Mouse (Mus musculus): ENCODE measurements around the gene Gm45808. TPM values are rescaled to one million over a fixed set of nuclear protein-coding genes. Genes with fewer than 3 reads are reported as not detected.

The Gm45808 gene
- total RNA-seq, 2 experiments from 2014 or later = 0.57 to 0.62 TPM

GRCm38 (mm10) chr7:45455932-45456696, 30.5 kb downstream of the Gm45808 start:
- no peak for DNase-seq (ENCODE audit: low spot score in 2 of 2)

GRCm38 (mm10) chr7:45454971-45455370, 31.6 kb downstream of the Gm45808 start:
- DNase-seq (ENCODE audit: low spot score in 2 of 2) = no peak

- peak; percentile 82 to 85 for DNase-seq (ENCODE audit: low spot score in 2 of 2)
These were observed 35.1 kb downstream of the Gm45808 start for GRCm38 (mm10) chr7:45451344-45451982.

- DNase-seq (ENCODE audit: low spot score in 2 of 2) = no peak
These were observed 36.6 kb downstream of the Gm45808 start for GRCm38 (mm10) chr7:45449974-45450373.

GRCm38 (mm10) chr7:45447325-45447990, 39.2 kb downstream of the Gm45808 start:
- DNase-seq (ENCODE audit: low spot score in 2 of 2) = no peak

GRCm38 (mm10) chr7:45446589-45446988, 40.0 kb downstream of the Gm45808 start:
- no peak for DNase-seq (ENCODE audit: low spot score in 2 of 2)

- no peak for DNase-seq (ENCODE audit: low spot score in 2 of 2)
These were observed 42.8 kb downstream of the Gm45808 start for GRCm38 (mm10) chr7:45443526-45444420.

GRCm38 (mm10) chr7:45437521-45438276, 48.9 kb downstream of the Gm45808 start, which contains the start of gene Ruvbl2:
TSS of gene Ruvbl2 (minus strand) at chr7:45438096.
- DNase-seq (ENCODE audit: low spot score in 2 of 2) = no peak

- no peak for DNase-seq (ENCODE audit: low spot score in 2 of 2)
These were observed 49.6 kb downstream of the Gm45808 start for GRCm38 (mm10) chr7:45437046-45437445.

- no peak for DNase-seq (ENCODE audit: low spot score in 2 of 2)
These were observed 50.2 kb downstream of the Gm45808 start for GRCm38 (mm10) chr7:45436444-45436843.

- no peak for DNase-seq (ENCODE audit: low spot score in 2 of 2)
These were observed 51.6 kb downstream of the Gm45808 start for GRCm38 (mm10) chr7:45435038-45435437.

- peak; percentile 100 for DNase-seq (ENCODE audit: low spot score in 2 of 2)
These were observed 52.2 kb downstream of the Gm45808 start, which contains the start of gene Gys1 for GRCm38 (mm10) chr7:45434203-45435015. TSS of gene Gys1 (plus strand) at chr7:45434844.

- no peak for DNase-seq (ENCODE audit: low spot score in 2 of 2)
These were observed 52.8 kb downstream of the Gm45808 start for GRCm38 (mm10) chr7:45433835-45434202.

GRCm38 (mm10) chr7:45426556-45426955, 60.1 kb downstream of the Gm45808 start:
- DNase-seq (ENCODE audit: low spot score in 2 of 2) = no peak

- no peak for DNase-seq (ENCODE audit: low spot score in 2 of 2)
These were observed 65.4 kb downstream of the Gm45808 start for GRCm38 (mm10) chr7:45421194-45421593.

- no peak for DNase-seq (ENCODE audit: low spot score in 2 of 2)
These were observed 66.0 kb downstream of the Gm45808 start, which contains the start of gene Lhb for GRCm38 (mm10) chr7:45420615-45420919. TSS of gene Lhb (plus strand) at chr7:45420820.

GRCm38 (mm10) chr7:45419859-45420614, 66.6 kb downstream of the Gm45808 start:
- no peak for DNase-seq (ENCODE audit: low spot score in 2 of 2)

GRCm38 (mm10) chr7:45417962-45418492, 68.6 kb downstream of the Gm45808 start:
- no peak for DNase-seq (ENCODE audit: low spot score in 2 of 2)

All from layer of hippocampus, postnatal 14 days (tissue).